Mouse (Mus musculus) intestine, postnatal 0 days (tissue): Measurements from ENCODE around the gene Phgr1. TPM values are rescaled to one million over a fixed set of nuclear protein-coding genes. Genes with fewer than 3 reads are reported as not detected.

ENCODE experiments used
- ATAC-seq: fragments of 200-750 bp; cut with Nextera tagmentation; 2 replicates; pipeline ENCODE4 v1.8.0; 2017; ENCODE audit warnings: mild to moderate bottlenecking, moderate TSS enrichment, moderate library complexity
- H3K27ac ChIP-seq: fragments of 300-500 bp; sonication (generic); 2 replicates; pipeline ENCODE4 v1.5.1; 2014; ENCODE audit warnings: mild to moderate bottlenecking, low read depth, low read length, moderate library complexity
- H3K27me3 ChIP-seq: fragments of 300-500 bp; sonication (generic); replicated peaks from 2 replicates; pipeline ENCODE4 v1.6.1; 2014; ENCODE audit warnings: low read length, mixed read lengths; ENCODE audit not compliant: control insufficient read depth, insufficient read depth
- H3K36me3 ChIP-seq: fragments of 300-500 bp; sonication (generic); 2 replicates; pipeline ENCODE4 v1.6.1; 2014; ENCODE audit warnings: mild to moderate bottlenecking, moderate library complexity; ENCODE audit not compliant: control insufficient read depth, insufficient read depth
- H3K4me1 ChIP-seq: fragments of 300-500 bp; sonication (generic); replicated peaks from 2 replicates; pipeline ENCODE4 v1.6.1; 2014; ENCODE audit warnings: antibody characterized with exemption, low read length, mixed read lengths; ENCODE audit not compliant: control insufficient read depth, insufficient read depth
- H3K4me2 ChIP-seq: fragments of 300-500 bp; sonication (generic); replicated peaks from 2 replicates; pipeline ENCODE4 v1.6.1; 2014; ENCODE audit warnings: low read depth, mild to moderate bottlenecking, moderate library complexity
- H3K4me3 ChIP-seq: fragments of 300-500 bp; sonication (generic); 2 replicates; pipeline ENCODE4 v1.5.1; 2014; ENCODE audit warnings: low read depth, low read length
- H3K9ac ChIP-seq: fragments of 300-500 bp; sonication (generic); 2 replicates; pipeline ENCODE4 v1.6.1; 2014; ENCODE audit warnings: mild to moderate bottlenecking, low read depth, low read length
- H3K9me3 ChIP-seq: fragments of 300-500 bp; sonication (generic); 2 replicates; pipeline ENCODE4 v1.6.1; 2016; ENCODE audit warnings: mixed run types; ENCODE audit not compliant: control insufficient read depth
- CTCF ChIP-seq: sonication (generic); IDR thresholded peaks from 2 replicates; pipeline ENCODE4 v1.5.1; 2016; ENCODE audit warnings: low read depth, mild to moderate bottlenecking, control low read depth, antibody characterized with exemption, moderate library complexity
- WGBS: fragments of 180-500 bp; shearing (Covaris S2); extraction: QIAGEN DNeasy Blood & Tissue Kit; methylation state at CpG from one replicate; pipeline ENCODE4 v1.1.7; 2014; 5-methylcytosine and 5-hydroxymethylcytosine counted together
- polyA plus RNA-seq: library from polyadenylated mRNA; unstranded; fragments of >200 nt; fragmentation: Nextera tagmentation; extraction: Ambion mirVana; gene quantifications from 2 replicates; pipeline ENCODE4 v1.2.1, GENCODE M21; 2015

The Phgr1 gene
- polyA plus RNA-seq = 66.7 and 88.7 TPM in 2 replicates

DNA sequence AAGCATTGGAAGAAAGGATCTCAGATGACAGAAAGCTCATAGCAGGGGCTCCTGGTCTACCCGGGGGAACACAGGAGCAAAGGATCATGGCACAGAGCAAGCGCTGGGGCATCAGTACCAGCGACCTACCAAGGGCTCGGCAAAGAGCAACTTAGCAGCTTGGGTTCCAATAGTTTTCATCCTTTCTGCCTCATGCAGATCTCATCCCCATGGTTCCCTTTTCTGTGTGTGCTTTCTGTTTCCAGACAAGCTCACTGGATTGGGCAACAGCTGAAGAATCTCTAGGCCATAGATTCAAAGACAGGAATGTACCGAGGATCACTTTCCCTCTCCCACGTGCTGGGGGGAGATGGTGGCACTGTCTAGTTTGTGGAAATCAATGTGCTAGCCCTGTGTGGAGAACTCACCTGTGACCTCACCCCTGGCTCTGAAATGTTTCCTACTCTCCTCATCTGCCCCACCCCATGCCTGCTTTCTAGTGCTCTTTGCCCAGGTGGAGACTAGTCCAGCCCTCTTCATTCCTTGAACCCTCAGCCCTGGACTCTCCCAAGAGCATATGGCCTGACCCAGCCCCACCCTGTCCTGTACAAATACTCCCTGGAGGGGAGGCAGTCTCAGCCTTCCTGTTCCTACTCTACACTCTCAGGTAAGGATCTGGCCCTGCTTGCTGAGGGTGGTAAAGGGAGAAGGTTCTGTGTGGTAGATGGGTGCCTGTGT lies at the start of gene Phgr1:
Phgr1 (plus strand) TSS at position 612 of the 717 bp plus-strand sequence.
- no peak within 1 kb of the TSS for H3K9ac ChIP-seq
- peak; percentile 82 for ATAC-seq

DNA sequence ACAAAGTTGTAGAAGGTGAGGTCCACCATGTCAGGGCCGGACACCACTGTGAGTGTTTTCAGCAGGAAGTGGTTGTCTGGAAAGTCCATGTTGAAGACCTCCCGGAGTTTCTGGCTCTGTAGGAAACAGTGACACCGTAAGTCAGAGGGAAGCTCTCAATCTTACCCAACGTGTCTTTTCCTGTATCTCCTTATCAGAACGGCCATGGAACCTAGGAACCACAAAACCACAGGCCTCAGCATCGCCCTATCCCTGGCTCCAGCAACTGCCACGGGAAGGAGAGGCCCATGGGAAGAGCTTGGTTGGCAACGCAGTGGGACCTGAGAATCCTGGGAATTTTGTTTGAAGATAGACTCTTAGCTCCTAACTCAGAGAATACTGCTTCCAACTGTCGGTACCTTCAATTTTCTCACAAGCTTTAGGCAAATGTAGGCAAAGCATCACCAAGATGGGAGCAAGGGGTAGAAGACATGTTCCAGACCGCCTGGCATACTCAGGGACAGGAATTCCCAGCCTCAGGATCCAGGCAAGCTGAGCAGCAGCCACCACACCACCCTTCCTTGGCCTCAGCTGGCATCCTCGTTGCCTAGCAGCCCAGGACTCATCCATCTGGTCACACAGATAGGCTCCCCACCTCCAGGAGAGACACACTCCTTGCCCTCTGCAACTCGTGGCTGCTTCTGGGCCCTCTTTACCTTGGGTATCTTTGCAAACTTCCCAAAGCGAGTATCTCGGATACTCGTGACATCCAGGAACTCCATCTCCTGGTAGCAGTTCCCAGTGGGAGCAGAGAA lies 48.7 kb upstream of the Phgr1 start:
- 75% methylated on average over 15 of the region's 15 CpGs for WGBS
- Histone ChIP-seq H3K4me2 (no peak overlapping the region), H3K9me3 (no peaks in the 10 kb centered on the region)

More for the DNA sequence above, at the start of gene Phgr1:
- peak within 1 kb of the TSS; percentile 37 for H3K4me2 ChIP-seq
- H3K27ac ChIP-seq = peak within 1 kb of the TSS; percentile 50
- TF ChIP-seq CTCF = no peak
- H3K4me3 ChIP-seq = peak within 1 kb of the TSS; percentile 6; the same call in 1 of the 2 replicates
- no peaks in the 10 kb centered on the region for H3K9me3 ChIP-seq
- 58% methylated on average over 6 of the region's 6 CpGs for WGBS
- peaks cover 11% of the 10 kb centered on the region; the same call in 1 of the 2 replicates for H3K4me1 ChIP-seq
- no peaks in the 10 kb centered on the region for H3K36me3 ChIP-seq
- H3K27me3 ChIP-seq = no peaks in the 10 kb centered on the region

GRCm38 (mm10) chr2:118725511-118725910 lies 47.1 kb upstream of the Phgr1 start:
- no peaks in the 10 kb centered on the region for H3K9me3 ChIP-seq
- no peak overlapping the region for H3K4me3 ChIP-seq
- no peaks in the 10 kb centered on the region for H3K4me1 ChIP-seq
- no peak for TF ChIP-seq CTCF
- H3K36me3 ChIP-seq = no peaks in the 10 kb centered on the region
- H3K27ac ChIP-seq = no peak overlapping the region
- ATAC-seq = no peak
- 71% methylated on average over 4 of the region's 4 CpGs for WGBS
- H3K9ac ChIP-seq = no peak overlapping the region
- H3K4me2 ChIP-seq = no peak overlapping the region
- H3K27me3 ChIP-seq = peaks cover 7% of the 10 kb centered on the region; the same call in 1 of the 2 replicates

More for the DNA sequence above, 48.7 kb upstream of the Phgr1 start:
- no peak overlapping the region for H3K4me3 ChIP-seq
- no peak overlapping the region for H3K27ac ChIP-seq
- H3K4me1 ChIP-seq = no peaks in the 10 kb centered on the region
- peaks cover 7% of the 10 kb centered on the region; the same call in 1 of the 2 replicates for H3K27me3 ChIP-seq
- TF ChIP-seq CTCF = no peak
- H3K9ac ChIP-seq = no peak overlapping the region
- no peak for ATAC-seq
- no peaks in the 10 kb centered on the region for H3K36me3 ChIP-seq

DNA sequence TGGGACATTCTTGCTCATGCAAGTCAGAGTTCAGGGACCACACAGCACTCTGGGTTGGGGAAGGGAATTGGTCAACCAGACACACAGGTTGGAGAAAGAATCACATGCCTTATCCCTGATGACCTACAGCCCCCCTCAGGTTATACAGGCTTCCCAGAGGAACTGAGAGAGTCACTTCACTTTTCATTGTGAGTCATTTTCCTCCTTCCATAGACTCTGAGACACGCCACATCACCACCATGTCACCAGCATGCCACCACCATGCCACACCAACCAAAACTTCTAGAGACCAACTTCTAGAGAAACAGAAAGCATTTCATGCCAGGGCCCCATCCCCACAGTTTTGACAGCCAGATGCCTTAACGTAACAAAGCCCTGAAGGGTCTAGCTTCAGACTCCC lies 45.7 kb upstream of the Phgr1 start:
- no peak for TF ChIP-seq CTCF
- no peak overlapping the region for H3K4me2 ChIP-seq
- no peak overlapping the region for H3K27ac ChIP-seq
- H3K4me1 ChIP-seq = no peaks in the 10 kb centered on the region
- peaks cover 4% of the 10 kb centered on the region; the same call in 1 of the 2 replicates for H3K27me3 ChIP-seq
- H3K9ac ChIP-seq = no peak overlapping the region
- 93% methylated on average over 2 of the region's 2 CpGs for WGBS
- H3K9me3 ChIP-seq = no peaks in the 10 kb centered on the region
- H3K36me3 ChIP-seq = no peaks in the 10 kb centered on the region
- no peak overlapping the region for H3K4me3 ChIP-seq
- ATAC-seq = no peak

- TF ChIP-seq CTCF = no peak
- H3K36me3 ChIP-seq = no peaks in the 10 kb centered on the region
- no peak overlapping the region for H3K9ac ChIP-seq
- no peaks in the 10 kb centered on the region for H3K4me1 ChIP-seq
- peak overlapping the region; percentile 44 for H3K4me2 ChIP-seq
- no peak; the same call in 1 of the 2 replicates for ATAC-seq
- peaks cover 4% of the 10 kb centered on the region; the same call in 1 of the 2 replicates for H3K27me3 ChIP-seq
- WGBS = 22% methylated on average over 9 of the region's 9 CpGs
- H3K4me3 ChIP-seq = no peak overlapping the region
- peak overlapping the region; percentile 28; the same call in 1 of the 2 replicates for H3K27ac ChIP-seq
- no peaks in the 10 kb centered on the region for H3K9me3 ChIP-seq
These were observed 44.7 kb upstream of the Phgr1 start for GRCm38 (mm10) chr2:118727911-118728310.

DNA sequence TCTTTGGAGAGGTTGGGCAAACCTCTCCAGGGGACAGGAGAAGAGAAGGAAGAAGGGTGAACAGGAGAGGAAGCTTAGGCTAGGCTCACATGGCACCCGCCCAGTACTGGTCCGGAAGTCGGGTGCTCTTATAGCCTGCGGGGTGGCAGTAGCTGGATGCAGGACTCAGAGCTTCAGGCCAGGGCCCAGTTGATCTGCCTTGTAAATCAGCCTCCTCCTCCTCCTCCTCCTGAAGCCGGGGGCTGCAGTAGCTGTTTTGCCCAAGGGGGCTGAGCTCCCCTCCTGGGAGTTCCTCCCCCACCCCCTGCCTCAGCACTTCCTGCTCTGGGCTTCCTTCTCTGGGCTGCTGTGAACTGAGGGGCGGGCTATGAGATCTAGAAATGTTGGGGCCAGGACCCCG lies 44.2 kb upstream of the Phgr1 start, which contains the start of gene Plcb2:
Plcb2 (minus strand) TSS at position 102 of the 400 bp plus-strand sequence.
- Histone ChIP-seq H3K4me2 (peak within 1 kb of the TSS; percentile 44), H3K27ac (peak within 1 kb of the TSS; percentile 28), H3K36me3 (no peaks in the 10 kb centered on the region), H3K9me3 (no peaks in the 10 kb centered on the region), H3K4me1 (no peaks in the 10 kb centered on the region), H3K27me3 (peaks cover 4% of the 10 kb centered on the region; the same call in 1 of the 2 replicates), H3K9ac (no peak within 1 kb of the TSS), H3K4me3 (no peak within 1 kb of the TSS)
- TF ChIP-seq CTCF = no peak
- no peak; the same call in 1 of the 2 replicates for ATAC-seq
- 22% methylated on average over 6 of the region's 7 CpGs for WGBS
